Mouse (Mus musculus) c-Kit-positive CD71-positive TER-119-negative erythroid progenitor cells, embryonic 14.5 days (primary cell): ENCODE data around the gene Rbl2.

ENCODE experiments used
- DNase-seq: peaks from one replicate; pipeline ENCODE4 v3.0.0-alpha.2; 2013; ENCODE audit warnings: low read depth

Gene Rbl2

GRCm38 (mm10) chr8:91170152-91170551, 100.3 kb downstream of the Rbl2 start:
- no peak for DNase-seq

- DNase-seq = no peak
These were observed 101.1 kb downstream of the Rbl2 start for GRCm38 (mm10) chr8:91170914-91171313.

- DNase-seq = no peak
These were observed 101.7 kb downstream of the Rbl2 start for GRCm38 (mm10) chr8:91171605-91172004.
